Mouse (Mus musculus): Measurements from ENCODE around the gene Ccdc42.

The Ccdc42 gene

DNA sequence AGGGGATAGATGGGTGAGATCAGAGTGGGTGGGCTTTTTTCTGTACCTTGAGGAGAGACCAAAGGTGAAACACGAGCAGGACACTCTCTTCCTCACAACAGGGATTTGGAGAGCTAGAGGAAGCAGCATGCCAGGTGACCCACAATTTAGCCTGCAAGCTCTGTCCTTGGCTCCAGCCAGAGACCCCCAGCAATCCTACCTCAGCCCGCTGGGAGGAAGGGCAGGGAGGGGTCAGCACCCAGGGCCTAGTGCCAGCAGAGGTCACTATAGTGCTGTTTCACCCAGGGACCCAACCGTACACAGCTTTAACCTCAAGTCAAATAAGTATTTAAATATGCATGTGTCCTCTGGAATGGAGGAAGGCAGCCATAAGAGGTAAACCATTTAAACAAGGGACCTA, 931 bp upstream of the Ccdc42 start:
- peak; percentile 37 for DNase-seq (ENCODE audit: low read depth, low spot score)

DNA sequence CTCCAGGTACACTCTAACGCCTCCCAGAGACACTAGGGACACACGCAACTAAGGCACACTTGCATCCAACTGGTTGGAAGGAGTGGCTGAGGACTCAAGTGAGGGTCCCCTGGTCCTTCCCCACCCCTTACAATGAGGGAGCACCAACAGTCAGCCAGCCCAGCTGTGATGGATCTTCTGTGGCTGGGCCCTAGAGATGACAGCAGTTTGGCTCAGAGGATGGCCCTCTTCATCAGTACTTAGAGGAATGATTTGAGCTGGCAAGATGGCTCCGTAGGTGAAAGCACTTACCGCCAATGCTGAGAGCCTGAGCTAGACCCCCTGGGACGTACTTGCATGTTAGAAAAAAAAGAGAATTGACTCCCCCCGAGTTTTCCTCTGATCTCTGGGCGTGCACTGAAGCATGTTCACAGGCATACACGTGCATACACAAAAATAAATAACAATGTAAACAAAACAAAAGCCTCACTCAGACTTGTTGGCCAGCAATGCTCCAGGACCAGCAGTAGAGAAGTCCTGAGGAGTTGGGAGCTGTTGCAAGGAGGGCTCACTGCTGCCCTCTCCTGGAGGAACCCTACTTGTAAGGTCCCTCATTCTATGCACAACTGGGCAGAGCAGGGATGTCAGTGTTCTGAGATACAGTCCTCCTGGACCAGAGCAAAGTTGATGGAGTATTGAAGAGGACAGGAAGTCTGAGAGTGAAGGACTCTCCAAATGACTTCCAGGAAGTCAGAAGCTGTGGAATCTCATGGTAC, 2.4 kb downstream of the Ccdc42 start:
- peak; percentile 65 for DNase-seq (ENCODE audit: low read depth, low spot score)

DNA sequence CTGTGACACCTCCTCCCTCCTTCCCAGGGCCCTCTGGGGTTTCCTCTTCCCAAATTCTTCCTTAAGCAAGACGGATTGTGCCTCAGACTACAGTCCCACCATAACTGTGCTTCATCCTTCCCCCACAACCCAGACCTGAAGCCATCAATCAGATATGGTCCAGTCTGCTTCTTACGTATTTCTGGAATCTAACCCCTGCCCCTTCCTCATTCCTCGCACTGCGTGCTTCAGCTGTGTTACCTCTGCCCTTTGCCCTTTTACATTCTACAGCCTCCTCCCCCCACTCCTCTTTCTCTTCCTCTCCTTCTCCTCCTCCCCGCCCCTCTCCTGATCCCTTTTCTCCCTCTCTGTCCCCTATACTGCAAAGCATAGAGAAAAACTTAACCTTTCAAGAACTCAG, 4.9 kb downstream of the Ccdc42 start:
- no peak for DNase-seq (ENCODE audit: low read depth, low spot score)

DNA sequence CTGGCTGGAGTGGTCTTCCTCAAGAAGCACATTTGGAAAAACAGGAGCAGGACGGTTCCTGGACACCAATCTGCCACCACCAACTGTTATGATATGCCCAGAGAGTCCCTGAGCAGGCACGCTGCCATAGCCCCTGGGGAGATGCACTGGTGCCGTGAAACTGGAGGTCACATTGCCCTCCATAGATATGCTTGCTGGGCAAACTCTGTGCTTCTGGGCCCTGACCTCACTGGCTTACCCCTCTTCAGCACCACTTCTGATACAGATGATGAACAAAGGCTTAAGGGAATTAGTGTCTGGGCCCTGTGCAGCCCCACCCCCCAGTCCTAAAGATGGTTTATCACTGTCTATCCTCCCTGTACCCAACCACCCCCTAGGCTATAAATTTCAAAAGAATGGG, 6.4 kb downstream of the Ccdc42 start:
- DNase-seq (ENCODE audit: low read depth, low spot score), result no peak

DNA sequence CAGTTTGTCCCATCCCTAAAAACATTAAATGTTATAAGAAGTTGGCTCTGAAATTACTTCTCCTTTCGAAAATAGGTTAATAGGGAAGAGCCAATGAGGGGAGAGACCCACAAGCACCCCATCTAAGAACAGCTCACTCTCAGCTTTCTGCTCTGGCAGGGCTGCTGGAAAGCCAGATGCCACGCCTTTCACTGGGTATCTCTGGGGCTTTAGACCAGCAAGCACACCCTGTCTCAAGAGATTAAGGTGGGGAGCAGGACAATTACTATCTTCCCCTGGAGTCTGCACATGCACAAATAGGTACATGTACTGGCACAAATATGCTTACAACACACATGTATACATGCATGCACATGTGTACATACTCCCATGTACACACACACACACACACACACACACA, 11.1 kb downstream of the Ccdc42 start:
- DNase-seq (ENCODE audit: low read depth, low spot score), result no peak

DNA sequence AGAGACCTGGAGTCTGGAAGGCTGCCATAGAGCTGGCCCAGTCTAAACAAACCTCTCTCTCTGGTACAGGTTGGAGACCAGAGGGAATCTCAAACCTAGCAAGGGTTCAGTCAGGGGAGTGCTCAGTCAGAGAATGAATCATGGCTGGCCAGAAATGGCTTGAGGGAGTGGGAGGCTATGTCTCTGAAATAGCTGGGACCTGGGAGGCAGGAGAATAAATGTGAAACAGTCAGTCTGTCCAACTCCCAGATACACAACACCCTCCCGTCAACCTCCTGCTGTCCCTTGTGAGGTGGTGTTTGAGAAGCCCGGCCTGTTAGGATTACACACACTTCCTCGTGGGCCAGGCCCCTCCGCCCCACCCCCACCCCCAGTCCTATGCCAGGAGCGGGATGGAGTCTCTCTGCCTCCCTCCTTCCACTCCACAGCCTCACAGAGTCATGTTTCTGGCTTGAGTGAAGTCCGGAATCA, 13.8 kb downstream of the Ccdc42 start:
- no peak for DNase-seq (ENCODE audit: low read depth, low spot score)

DNA sequence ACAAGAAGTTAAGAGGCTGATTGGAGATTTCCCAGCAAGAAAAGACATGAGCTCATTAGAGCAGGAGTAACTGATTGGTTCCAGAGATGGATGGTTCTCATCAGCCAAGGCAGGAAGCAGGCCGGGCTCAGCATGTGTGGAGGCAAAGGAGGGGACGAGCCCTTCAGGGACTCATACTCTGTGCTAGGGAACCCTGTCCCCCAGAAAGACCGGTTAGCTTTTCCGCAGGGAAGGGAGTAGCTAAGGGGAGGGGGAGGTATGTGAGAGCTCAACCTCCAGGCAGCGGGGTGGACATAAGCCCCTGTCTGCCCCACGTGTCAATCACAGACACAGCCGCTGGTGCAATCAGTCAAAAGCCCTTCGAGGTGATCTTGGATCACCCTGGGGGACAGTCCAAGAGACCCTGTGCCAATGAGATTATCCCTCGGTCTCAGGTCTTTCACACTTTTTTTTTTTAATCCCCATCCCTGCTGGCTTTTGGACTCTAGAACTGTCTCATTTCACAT, 14.7 kb downstream of the Ccdc42 start:
- DNase-seq (ENCODE audit: low read depth, low spot score), result no peak

DNA sequence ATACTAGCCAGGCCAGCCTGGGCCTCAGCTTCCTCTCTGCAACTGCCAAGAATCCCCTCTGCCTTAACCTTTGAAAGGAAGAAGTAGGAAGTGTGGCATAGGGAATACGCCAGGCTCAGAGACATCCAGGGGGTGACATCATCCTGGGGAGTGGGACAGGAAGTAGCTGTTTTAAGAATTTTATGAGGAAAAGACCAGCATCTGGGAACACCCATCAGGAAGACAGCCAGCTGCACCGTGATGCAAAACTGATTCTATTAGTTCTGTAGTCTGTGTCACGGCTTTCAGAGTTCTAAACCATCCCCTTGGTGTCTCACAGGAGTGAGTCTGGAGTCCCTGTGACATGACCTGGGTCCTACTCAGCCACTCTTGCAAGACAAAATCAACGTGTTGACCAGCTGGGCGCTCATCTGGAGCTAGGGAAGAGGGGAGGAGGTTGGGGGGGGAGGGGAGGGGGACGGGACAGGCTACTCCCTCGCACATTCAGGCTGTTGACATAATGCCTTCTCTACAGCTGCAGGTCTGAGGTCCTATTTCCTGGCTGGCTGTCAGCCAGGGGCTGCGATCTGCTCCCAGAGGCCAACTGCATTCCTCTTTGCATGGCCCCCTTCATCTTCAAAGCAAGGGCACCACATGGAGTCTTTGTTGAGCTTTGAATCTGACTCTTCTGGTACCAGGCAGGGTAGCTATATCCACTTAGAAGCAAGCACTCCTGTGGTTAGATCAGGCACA, 15.5 kb downstream of the Ccdc42 start:
- DNase-seq (ENCODE audit: low read depth, low spot score), result no peak

DNA sequence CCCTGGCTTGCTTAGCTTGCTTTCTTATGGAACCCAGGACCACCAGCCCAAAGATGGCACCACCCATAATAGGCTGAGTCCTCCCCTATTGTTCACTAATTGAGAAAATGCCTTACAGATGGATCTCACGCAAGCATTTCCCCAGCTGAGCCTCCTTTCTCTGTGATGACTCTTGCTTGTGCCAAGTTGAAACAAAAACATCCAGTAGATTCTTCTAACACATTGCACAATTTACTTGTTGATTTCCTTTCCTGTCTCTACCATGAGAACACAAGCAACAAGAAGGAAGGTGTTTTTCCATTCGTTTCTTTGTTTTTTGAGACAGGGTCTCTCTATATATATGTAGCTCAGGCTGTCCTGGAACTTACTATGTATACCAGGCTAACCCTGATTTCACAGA, 20.2 kb downstream of the Ccdc42 start:
- no peak for DNase-seq (ENCODE audit: low read depth, low spot score)

DNA sequence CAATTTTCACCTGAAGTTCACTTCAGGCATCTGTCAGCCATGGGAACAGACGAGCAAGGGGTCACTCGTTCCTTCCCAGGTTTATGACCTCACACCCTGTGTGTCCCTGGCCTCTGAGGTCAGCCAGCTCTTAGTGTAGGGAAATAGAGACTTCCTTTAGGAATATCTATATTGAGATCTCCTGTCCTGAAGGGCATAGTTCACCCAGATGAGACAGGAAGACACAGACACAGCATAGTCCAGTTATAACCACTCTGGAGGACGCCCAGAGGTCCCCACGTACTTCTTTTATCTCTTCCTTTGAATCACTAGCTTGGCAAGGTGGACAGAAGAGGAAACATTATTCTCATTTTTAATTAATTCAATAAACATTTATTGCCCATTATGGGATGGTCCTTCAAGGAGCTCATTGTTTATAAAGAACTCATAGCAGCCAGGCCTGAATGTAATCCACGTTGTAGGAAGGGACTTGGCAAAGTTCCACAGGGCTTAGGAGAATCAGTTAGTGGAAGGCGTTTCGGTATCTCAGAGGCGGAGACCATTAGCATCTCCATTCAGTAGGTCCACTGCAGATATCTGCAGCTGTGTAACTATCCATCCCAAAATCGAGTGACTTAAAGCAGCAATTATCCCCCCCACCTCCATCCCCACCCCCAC, 23.2 kb downstream of the Ccdc42 start:
- DNase-seq (ENCODE audit: low read depth, low spot score), result no peak

DNA sequence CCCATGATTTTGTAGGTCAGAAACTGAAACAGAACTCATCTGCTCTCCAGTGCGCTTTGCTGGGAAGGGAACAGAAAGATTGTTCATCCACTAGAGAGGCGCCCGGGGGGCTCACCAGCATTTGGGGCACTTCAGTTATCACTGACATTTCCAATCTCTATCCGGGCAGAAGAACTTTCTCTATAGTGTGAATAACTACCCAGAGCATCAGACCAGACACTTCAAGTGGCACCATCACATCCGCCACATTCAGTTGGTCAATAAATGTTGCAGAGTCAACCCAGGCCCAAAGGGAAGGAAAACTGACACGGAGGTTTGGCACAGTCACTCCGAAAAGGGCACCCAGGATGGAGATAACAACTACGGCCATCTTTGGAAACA, 23.7 kb downstream of the Ccdc42 start:
- no peak for DNase-seq (ENCODE audit: low read depth, low spot score)

DNA sequence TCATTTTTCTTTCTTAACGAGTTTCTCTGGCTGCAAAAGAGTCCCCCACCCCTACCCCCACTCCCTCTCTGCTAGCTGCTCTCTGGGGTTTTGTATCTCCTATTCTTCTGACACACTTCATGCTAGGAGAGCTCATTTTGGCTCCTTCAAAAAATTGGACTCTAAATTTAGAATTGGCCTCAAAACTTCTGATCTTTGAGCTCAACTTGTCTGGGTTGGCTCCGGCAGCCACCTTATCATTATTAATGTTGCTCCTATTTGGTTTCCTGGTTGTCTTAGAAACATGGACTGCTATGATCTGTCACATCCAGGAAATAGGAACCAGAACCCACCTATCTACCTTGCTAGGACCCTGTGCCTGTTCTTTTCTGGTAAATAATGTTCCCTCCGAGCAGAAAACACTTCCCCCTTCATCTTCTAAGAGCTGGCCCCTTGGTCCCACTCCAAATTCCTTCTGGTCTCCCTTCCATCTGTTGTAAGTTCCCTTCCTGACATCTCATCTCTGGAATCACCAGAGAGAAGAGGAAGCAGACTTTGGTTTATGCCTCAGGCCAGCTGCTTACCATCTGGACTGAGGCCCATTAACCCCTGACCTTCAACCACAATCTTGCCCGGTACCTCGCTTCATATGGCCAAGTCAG, 26.4 kb downstream of the Ccdc42 start:
- DNase-seq (ENCODE audit: low read depth, low spot score), result no peak

DNA sequence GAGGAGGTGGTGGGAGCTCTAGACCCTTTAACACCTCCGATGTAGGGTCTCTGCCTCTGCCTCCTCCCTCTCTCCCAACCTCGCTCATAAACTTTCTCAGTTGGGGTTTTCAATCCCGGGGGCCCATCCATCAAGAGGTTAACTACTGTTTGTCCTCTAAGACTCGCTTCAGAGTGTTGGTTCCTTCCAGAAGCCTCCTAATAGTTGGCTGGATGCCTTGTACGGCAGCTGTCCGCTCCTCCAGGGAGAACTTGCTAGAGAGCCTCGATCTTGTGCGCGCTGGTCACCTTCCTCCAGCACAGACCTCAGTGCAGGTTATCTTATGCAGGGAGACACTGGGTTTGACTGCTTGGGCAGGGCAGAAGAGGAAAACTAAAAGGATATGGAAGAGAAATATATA, 35.9 kb downstream of the Ccdc42 start:
- DNase-seq (ENCODE audit: low read depth, low spot score), result no peak

DNA sequence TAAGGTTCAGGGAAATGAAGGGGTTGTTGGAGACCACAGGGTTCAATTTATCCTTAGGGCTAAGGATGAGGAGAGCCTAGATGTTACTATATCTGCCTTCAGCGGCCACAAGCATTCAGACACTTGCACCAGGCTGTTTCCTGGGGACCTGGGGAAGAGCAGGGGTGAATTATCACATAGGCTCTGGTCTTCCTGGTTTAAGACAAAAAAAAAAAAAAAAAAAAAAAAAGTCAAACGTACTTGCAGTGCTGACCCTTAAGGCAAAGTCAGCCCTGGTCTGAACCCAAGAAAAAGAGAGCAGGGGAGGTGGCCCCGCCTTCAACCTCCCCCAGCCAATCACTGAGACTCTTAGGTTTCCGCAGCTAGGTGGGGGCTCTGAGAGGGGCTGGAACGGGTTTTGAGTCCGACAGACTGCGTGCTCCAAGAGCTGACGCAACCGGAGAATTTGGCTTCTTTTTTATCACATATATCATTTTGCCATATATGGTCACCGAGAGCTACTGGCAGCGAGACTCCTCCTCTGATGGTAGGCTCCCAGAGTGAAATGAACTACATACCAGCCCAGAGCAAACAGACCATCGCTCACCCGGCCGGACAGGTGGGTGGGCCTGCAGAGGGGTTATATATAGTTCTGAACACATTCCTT, 36.5 kb downstream of the Ccdc42 start:
- DNase-seq (ENCODE audit: low read depth, low spot score), result no peak

DNA sequence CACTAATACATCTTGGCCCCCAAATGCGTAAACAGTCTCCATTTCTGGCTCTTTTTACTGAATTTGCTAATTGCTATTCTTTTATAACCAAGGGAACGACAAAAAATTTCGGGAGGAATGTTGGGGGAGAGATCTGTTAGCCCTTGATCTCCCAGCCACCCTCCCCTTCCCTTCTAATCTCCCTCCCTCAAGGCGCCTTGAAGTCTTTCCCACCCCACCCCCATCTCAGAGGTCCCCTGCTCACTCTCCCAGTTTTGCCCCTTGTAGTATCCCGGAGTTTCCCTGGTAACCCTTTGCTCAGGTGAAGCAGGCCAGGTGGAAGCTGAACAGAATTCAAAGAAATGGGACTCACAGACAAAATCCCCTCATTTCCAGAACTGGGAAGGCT, 37.0 kb downstream of the Ccdc42 start:
- no peak for DNase-seq (ENCODE audit: low read depth, low spot score)

DNA sequence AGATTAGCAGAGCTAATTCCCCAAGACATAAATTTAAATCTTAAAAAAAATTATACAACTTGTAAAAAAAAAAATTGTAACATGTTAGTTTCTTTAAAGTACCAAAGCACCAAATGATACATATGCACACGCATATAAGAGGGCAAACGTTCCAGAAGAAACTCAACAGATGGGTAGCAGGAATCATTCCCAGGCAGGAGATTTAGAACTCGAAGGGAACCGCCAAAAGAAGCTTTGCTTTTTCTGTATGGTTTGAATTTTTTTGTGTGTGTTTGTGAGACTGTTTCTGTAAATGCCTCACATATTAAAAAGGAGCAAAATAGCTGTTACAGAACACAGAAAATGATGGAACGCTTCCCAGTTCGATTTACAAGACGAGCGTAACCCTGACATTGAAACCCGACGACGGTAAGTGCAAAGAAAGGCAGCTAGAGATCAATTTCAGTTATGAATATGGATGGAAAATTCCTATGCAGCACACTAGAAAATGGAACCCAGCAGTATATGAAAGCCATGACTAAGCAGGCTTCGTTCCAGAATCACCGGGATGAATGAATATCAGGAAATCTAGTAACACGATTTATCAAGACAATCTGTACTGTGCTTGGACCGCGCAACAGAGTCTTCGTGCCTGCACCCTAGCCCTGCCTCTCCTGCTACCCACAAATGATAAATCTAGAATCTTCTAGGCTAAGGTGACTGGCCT, 44.9 kb downstream of the Ccdc42 start:
- no peak for DNase-seq (ENCODE audit: low read depth, low spot score)

DNA sequence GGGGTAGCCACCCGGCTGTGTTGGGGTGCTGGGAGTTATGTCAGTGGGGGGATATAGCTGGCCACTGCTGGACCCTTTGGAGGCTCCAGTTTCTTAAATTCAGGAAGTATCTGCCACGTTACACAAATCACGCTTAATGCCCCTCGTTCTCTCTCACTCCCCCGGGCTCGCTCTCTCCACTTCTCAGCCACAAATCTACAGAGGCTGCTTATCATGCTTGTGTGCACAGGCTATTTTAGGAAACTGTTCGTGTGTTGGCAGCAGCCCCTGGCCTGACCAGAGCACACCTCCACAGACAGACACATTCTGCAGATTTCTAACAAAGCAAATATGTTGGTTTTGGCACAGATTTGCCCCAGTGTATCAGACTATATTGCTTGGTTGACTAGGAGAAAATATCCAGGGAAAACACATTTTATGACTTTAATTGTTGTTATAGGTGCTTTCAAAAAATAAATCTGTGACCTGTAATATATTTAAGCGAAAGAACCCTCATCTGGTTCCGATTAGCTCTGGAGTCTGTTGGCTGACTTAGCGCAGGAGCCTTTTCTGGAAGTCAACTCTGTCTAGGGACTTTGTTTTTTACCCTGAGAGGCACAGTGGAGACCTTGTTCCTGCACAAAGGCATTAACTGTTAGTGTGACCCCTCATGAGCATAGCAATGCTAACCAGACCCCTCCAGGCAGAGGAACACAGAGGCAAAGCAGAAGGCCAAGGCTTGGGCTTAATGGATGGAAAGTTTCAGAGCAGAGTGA, 51.2 kb downstream of the Ccdc42 start:
- DNase-seq (ENCODE audit: low read depth, low spot score), result no peak

DNA sequence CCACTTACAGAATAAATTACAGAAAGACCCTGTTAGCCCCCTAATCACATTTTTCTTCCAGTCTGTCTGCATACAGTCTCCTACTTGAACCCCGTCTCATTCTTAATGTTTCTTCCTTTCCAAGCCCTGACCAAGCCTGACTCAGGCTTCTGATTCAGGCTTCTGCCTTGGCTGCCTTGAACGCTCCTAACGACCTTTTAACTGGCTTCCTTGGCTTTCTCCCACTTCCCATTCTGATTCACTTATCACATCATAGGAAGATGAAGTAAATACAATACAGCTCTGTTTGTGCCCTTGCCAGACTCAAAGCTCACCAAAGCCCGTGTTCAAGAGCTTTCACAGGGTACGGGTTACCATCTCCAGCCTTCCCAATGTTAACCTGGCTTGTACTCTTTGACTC, 54.5 kb downstream of the Ccdc42 start:
- no peak for DNase-seq (ENCODE audit: low read depth, low spot score)

DNA sequence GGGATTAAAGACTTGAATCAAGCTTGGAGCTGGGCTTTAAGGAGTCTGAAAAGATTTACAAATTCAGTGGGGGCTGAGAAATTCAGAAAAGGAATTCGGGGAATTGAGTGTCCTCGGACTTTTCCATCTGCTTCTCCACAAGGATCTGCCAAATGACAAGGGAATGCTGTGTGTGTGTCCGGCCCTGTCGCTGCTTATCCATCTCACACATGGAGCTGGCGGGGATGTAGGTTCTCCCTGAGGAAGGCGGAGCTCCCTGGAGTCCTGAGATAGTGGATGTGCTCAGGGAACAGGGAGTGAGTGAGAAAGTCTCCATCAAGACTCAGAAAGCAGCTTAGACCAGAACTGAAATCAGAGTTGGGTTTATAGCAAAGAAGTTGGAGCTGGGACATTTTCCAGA, 58.0 kb downstream of the Ccdc42 start:
- DNase-seq (ENCODE audit: low read depth, low spot score), result no peak
